Mouse (Mus musculus): ENCODE measurements around the gene Kremen1. TPM values are rescaled to one million over a fixed set of nuclear protein-coding genes. Genes with fewer than 3 reads are reported as not detected.
A peak's percentile ranks its signal among the peaks of the same experiment; 100 is the strongest.

Kremen1 gene
- polyA plus RNA-seq, 1 experiment from 2014 or later = 7.7 TPM

DNA sequence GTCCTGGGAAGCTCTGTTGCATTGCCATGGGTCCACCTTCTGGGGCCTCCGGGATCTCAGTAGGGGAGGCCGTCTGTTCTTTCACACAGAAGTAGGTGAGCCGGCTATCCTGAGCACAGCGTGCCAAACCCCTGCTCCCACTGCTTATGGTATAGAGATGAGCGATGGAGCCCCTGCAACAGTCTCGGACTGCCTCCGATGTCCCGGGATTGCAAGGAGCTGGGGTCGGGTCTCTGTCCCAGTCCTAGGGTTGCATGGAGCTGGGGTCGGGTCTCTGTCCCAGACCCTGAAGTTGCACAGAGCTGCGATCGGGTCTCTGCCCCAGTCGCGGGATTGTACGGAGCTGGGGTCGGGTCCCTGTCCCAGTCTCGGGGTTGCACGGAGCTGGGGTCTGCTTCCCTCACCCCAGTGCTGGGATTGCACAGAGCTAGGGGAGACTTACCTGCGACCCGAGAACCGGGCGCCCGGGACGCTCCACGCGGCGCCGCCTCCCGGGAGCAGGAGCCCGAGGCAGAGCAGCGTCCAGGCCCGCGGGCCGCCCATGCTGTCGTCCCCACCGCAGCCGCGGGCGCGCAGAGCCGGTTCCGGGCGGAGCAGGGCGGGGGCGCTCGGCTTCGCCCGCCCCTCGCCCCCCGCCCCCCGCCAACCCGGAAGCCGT is 109.5 kb downstream of the Kremen1 start, which contains the start of gene Emid1:
TSS of gene Emid1 (minus strand) at position 578 of the 658 bp plus-strand sequence.
- peak; percentile 21 for ATAC-seq (ENCODE audit: low read depth)
- H3K4me2 ChIP-seq = peak within 1 kb of the TSS; percentile 82
- no peak within 1 kb of the TSS for H3K27ac ChIP-seq (replicated peaks)
- 0% methylated on average over 46 of the region's 53 CpGs for WGBS
- 0 out of 2 replicates have a peak, but pooled peaks cover 13% of the 10 kb centered on the region for H3K27me3 ChIP-seq
- H3K4me3 ChIP-seq = peak within 1 kb of the TSS; percentile 54
- no peaks in the 10 kb centered on the region for H3K36me3 ChIP-seq
- no peaks in the 10 kb centered on the region for H3K9me3 ChIP-seq
- peak within 1 kb of the TSS; percentile 70 for H3K9ac ChIP-seq
- H3K4me1 ChIP-seq (replicated peaks) = peaks cover 60% of the 10 kb centered on the region

GRCm38 (mm10) chr11:5151247-5151630 is 110.1 kb downstream of the Kremen1 start:
- ATAC-seq (ENCODE audit: low read depth) = no peak
- 0 out of 2 replicates have a peak, but pooled peaks cover 13% of the 10 kb centered on the region for H3K27me3 ChIP-seq
- peaks cover 60% of the 10 kb centered on the region for H3K4me1 ChIP-seq (replicated peaks)
- H3K4me2 ChIP-seq = peak overlapping the region; percentile 82
- 8% methylated on average over 4 of the region's 4 CpGs for WGBS
- no peak overlapping the region for H3K27ac ChIP-seq (replicated peaks)
- no peaks in the 10 kb centered on the region for H3K36me3 ChIP-seq
- H3K9ac ChIP-seq = peak overlapping the region; percentile 70; the same call in 1 of the 2 replicates
- peak overlapping the region; percentile 54 for H3K4me3 ChIP-seq
- H3K9me3 ChIP-seq = no peaks in the 10 kb centered on the region

DNA sequence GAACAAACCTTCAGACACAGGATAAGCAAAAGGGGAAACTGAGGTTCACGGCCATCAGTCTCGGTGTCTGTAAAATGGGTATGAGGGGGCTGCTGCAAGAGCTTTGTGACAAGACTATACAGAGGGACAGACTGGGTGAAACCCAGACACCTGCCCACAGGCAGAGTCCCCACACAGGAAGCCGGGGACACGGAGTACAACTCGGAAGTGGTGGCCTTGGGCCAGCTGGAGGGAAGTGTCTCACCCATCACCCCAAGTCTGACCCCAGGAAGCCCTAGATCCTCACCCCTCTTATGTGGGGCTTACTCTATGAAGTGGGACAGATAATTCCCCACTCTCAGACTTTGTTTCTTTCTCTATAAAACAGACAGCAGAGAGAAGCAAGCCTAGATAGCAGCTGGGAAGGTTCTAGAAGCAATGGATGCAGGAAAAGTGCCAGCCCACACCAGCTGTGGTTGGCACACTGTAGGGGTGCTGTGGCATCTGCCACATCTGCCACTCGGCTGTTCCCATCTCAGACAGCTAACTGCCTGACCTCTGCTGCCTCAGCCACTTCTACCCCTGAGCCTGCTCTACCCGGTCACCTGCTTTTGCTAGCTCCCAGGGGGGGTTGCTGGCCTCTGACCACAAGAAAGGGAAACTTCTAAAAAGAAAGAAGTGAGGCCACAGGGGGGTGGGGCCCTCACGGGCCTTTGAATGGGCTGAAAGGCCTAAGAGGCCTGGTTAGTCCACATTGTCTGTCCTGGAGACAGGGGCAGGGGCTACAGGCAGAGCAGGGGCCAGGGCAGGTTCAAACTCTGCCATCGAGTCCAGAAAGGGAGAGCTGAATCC is 110.7 kb downstream of the Kremen1 start:
- Histone ChIP-seq H3K27ac (replicated peaks) (no peak overlapping the region), H3K36me3 (no peaks in the 10 kb centered on the region), H3K4me3 (no peak overlapping the region), H3K27me3 (0 out of 2 replicates have a peak, but pooled peaks cover 13% of the 10 kb centered on the region), H3K9me3 (no peaks in the 10 kb centered on the region), H3K4me1 (replicated peaks) (peaks cover 57% of the 10 kb centered on the region), H3K9ac (no peak overlapping the region), H3K4me2 (peak overlapping the region; percentile 82)
- ATAC-seq (ENCODE audit: low read depth) = no peak
- WGBS = 50% methylated on average over 9 of the region's 9 CpGs

DNA sequence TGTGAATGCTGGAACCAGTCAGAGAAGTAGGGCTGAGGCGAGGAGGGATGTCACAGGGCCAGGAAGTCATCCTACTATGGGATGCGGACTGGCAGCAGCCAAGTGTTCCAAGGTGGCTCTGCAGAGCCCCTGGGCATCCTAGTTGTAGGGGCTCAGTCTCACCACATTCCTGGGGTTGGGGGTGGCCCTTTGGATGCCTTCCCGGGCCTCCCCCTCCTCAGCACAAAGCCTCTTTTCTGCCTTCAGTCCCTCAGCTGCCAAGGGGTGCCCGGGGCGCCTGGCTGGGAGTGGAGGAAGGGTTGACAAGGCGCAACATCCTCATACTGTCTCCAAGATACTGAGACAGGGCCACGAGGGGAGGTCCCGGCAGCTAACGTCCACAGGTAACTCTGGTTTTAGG is 111.4 kb downstream of the Kremen1 start:
- H3K4me2 ChIP-seq = 0 out of 2 replicates have a peak overlapping the region, but pooled peaks have one; percentile 14
- ATAC-seq (ENCODE audit: low read depth) = peak; percentile 29; the same call in 1 of the 2 replicates
- H3K4me1 ChIP-seq (replicated peaks) = peaks cover 50% of the 10 kb centered on the region
- no peak overlapping the region for H3K4me3 ChIP-seq
- no peak overlapping the region for H3K27ac ChIP-seq (replicated peaks)
- WGBS = 57% methylated on average over 9 of the region's 9 CpGs
- no peaks in the 10 kb centered on the region for H3K9me3 ChIP-seq
- H3K27me3 ChIP-seq = 0 out of 2 replicates have a peak, but pooled peaks cover 13% of the 10 kb centered on the region
- H3K36me3 ChIP-seq = no peaks in the 10 kb centered on the region
- H3K9ac ChIP-seq = no peak overlapping the region

DNA sequence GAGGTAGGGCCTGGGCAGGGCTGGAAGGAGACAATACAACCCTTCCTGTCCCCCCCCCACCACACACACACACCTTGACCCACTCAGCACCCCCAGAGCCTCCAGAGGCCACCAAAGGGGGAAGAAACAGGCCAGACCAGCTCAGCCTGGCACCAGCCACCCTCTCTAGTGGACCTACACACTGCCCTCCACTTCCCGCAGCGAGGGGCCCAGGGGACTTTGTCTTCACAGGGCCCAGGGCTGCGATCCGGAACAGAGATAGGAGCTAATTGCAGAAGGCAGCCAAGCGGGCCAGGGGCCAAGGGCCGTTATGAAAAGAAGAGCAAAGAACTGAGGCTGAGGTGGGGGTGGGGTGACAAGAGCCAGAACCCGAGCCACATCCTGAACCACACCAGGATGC is 112.1 kb downstream of the Kremen1 start:
- no peak overlapping the region for H3K4me3 ChIP-seq
- WGBS = 10% methylated on average over 7 of the region's 7 CpGs
- peak overlapping the region; percentile 14; the same call in 1 of the 2 replicates for H3K4me2 ChIP-seq
- no peak overlapping the region for H3K27ac ChIP-seq (replicated peaks)
- no peaks in the 10 kb centered on the region for H3K9me3 ChIP-seq
- 0 out of 2 replicates have a peak, but pooled peaks cover 13% of the 10 kb centered on the region for H3K27me3 ChIP-seq
- peaks cover 46% of the 10 kb centered on the region for H3K4me1 ChIP-seq (replicated peaks)
- no peaks in the 10 kb centered on the region for H3K36me3 ChIP-seq
- no peak for ATAC-seq (ENCODE audit: low read depth)
- H3K9ac ChIP-seq = 0 out of 2 replicates have a peak overlapping the region, but pooled peaks have one; percentile 12

GRCm38 (mm10) chr11:5145600-5145999 is 115.8 kb downstream of the Kremen1 start:
- 0 out of 2 replicates have a peak, but pooled peaks cover under 1% of the 10 kb centered on the region for H3K27me3 ChIP-seq
- WGBS = 85% methylated on average over 3 of the region's 3 CpGs
- no peak overlapping the region for H3K4me3 ChIP-seq
- H3K9me3 ChIP-seq = no peaks in the 10 kb centered on the region
- H3K4me2 ChIP-seq = no peak overlapping the region
- H3K9ac ChIP-seq = no peak overlapping the region
- H3K4me1 ChIP-seq (replicated peaks) = peaks cover 31% of the 10 kb centered on the region
- no peak for ATAC-seq (ENCODE audit: low read depth)
- H3K36me3 ChIP-seq = no peaks in the 10 kb centered on the region
- H3K27ac ChIP-seq (replicated peaks) = no peak overlapping the region

DNA sequence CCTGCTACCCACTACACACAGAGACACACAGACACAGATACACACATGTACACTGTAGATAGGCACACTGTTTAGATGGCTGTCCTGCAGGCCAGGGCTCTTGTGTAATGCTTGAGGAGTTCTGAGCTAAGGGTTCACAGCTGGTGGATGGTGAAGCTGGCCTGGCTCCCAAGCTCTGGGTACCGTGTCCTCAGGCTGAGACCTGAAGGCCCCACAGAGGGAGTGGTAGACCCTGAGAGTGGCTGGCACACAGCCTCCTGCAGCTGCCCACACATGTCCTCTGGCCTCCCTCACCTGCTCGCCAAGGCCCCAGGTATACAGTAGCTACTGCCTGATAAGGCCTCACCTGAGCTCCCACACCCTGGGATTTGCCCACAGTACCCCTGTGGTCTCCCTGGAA is 119.4 kb downstream of the Kremen1 start:
- Histone ChIP-seq H3K36me3 (no peaks in the 10 kb centered on the region), H3K4me3 (no peak overlapping the region), H3K4me1 (replicated peaks) (peaks cover 12% of the 10 kb centered on the region), H3K27ac (replicated peaks) (no peak overlapping the region), H3K27me3 (no peaks in the 10 kb centered on the region), H3K4me2 (no peak overlapping the region), H3K9me3 (no peaks in the 10 kb centered on the region), H3K9ac (no peak overlapping the region)
- WGBS = 94% methylated on average over 2 of the region's 2 CpGs
- ATAC-seq (ENCODE audit: low read depth) = no peak

Other genes starting within 250 kb of the Kremen1 start
- gene Rasl10a, start 203.4 kb downstream of the Kremen1 start, polyA plus RNA-seq (2015; fragmentation: Nextera tagmentation; extraction: Ambion mirVana) = 0.64 and 0.99 TPM in 2 replicates
- gene Gas2l1, start 196.2 kb downstream of the Kremen1 start, polyA plus RNA-seq (2015; fragmentation: Nextera tagmentation; extraction: Ambion mirVana) = 25.2 and 26.3 TPM in 2 replicates
- gene Rhbdd3, start 162.6 kb downstream of the Kremen1 start, polyA plus RNA-seq (2015; fragmentation: Nextera tagmentation; extraction: Ambion mirVana) = 26.2 and 32.7 TPM in 2 replicates
- gene Ewsr1, start 162.3 kb downstream of the Kremen1 start, polyA plus RNA-seq (2015; fragmentation: Nextera tagmentation; extraction: Ambion mirVana) = 624 and 700 TPM in 2 replicates
- gene Emid1, start 109.3 kb downstream of the Kremen1 start, polyA plus RNA-seq (2015; fragmentation: Nextera tagmentation; extraction: Ambion mirVana) = 16.5 and 18.9 TPM in 2 replicates
- gene Znrf3, start 183.3 kb upstream of the Kremen1 start, polyA plus RNA-seq (2015; fragmentation: Nextera tagmentation; extraction: Ambion mirVana) = 7.5 and 8.1 TPM in 2 replicates

Measured in neural tube, embryonic 13.5 days (tissue).